Mouse (Mus musculus) bone marrow, adult 2 months (tissue): ENCODE results near the gene Ssx2ip.

Experiments
- CTCF ChIP-seq: fragments of 200-500 bp; IDR thresholded peaks from 2 replicates; pipeline ENCODE4 v1.5.1; 2011; ENCODE audit warnings: low read length, control low read depth; ENCODE audit not compliant: control insufficient read depth, insufficient read depth
- POLR2A ChIP-seq: fragments of 200-500 bp; IDR thresholded peaks from 2 replicates; pipeline ENCODE4 v1.6.1; 2011; ENCODE audit warnings: low read depth, mild to moderate bottlenecking, control low read depth, low read length, borderline replicate concordance; ENCODE audit not compliant: control insufficient read depth

GRCm38 (mm10) chr3:146462939-146463338 lies 58.5 kb downstream of the Ssx2ip start:
- TF ChIP-seq CTCF (no peak), POLR2A (no peak)
